ENCODE assay signal across 26 mouse cellular contexts in the genomic region with DNA sequence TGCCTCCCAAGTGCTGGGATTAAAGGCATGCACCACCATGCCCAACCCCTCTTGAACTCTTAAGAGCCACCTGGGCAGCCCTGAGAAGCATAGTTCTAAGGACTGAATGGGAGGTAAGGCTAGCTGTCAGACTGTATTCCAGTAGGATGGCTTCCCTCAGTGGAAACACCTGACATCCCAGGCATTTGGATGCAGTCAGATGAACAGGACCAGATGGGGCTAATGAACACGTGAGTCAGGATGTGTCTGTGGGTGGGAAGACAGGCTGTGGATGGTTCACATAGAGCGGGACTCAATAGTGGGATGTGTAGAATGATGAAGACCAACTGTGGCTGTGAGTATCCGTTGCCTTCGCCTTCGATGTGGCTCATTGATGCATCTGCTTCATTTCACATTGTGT.
A peak's percentile ranks its signal among the peaks of the same experiment; 100 is the strongest.
DNase-seq lines count a peak whose midpoint lies in the region; ATAC-seq and TF ChIP-seq lines count a peak whose summit lies in the region.
"Had no signal": no experiment of that assay in that cellular context is flagged by ENCODE, and none has a peak within 500 bp of the region (broad histone marks: within the 10 kb centered on the region; RNA-seq: fewer than 3 reads in every experiment).

No protein-coding gene starts in this region.

- H3K4me2 ChIP-seq in heart, embryonic 14.5 days (ENCODE audit: low read length): no peak overlapping the region
- H3K4me2 ChIP-seq in liver, embryonic 12.5 days: no peak overlapping the region
- H3K4me2 ChIP-seq in liver, embryonic 11.5 days: no peak overlapping the region
- no peak overlapping the region for H3K4me2 ChIP-seq in embryonic facial prominence, embryonic 14.5 days (ENCODE audit: low read depth, low read length)
- H3K4me2 ChIP-seq in hindbrain, postnatal 0 days (ENCODE audit: low read depth, low read length): no peak overlapping the region
- H3K4me2 ChIP-seq: embryonic facial prominence, embryonic 15.5 days; hindbrain, embryonic 14.5 days; limb, embryonic 13.5 days; lung, embryonic 14.5 days; midbrain, embryonic 12.5 days had no signal

- no peak for ATAC-seq in heart, embryonic 14.5 days (ENCODE audit: insufficient number of reproducible peaks, insufficient read depth, low FRiP score, low read depth)
- ATAC-seq in liver, embryonic 12.5 days: no peak
- ATAC-seq in liver, embryonic 11.5 days (replicated peaks; ENCODE audit: low FRiP score): no peak
- ATAC-seq in embryonic facial prominence, embryonic 14.5 days (ENCODE audit: low read depth): peak; percentile 12; the same call in 1 of the 2 replicates
- no peak for ATAC-seq in hindbrain, postnatal 0 days
- ATAC-seq: forebrain, embryonic 16.5 days had no signal

- no peak overlapping the region for H3K9ac ChIP-seq in heart, embryonic 14.5 days (ENCODE audit: low read length)
- H3K9ac ChIP-seq in liver, embryonic 12.5 days: no peak overlapping the region
- H3K9ac ChIP-seq in liver, embryonic 11.5 days (ENCODE audit: low read depth, low read length): no peak overlapping the region
- no peak overlapping the region for H3K9ac ChIP-seq in embryonic facial prominence, embryonic 14.5 days (ENCODE audit: low read depth, low read length)
- H3K9ac ChIP-seq in hindbrain, postnatal 0 days (replicated peaks; ENCODE audit: low read length): no peak overlapping the region
- H3K9ac ChIP-seq: embryonic facial prominence, embryonic 15.5 days; hindbrain, embryonic 14.5 days; limb, embryonic 13.5 days; liver, embryonic 14.5 days; lung, embryonic 14.5 days; midbrain, embryonic 12.5 days had no signal

- peak overlapping the region; percentile 25 to 33; a peak in 2 of 4 replicates for H3K27ac ChIP-seq in heart, embryonic 14.5 days (replicated peaks in 1 of 2; ENCODE audit: control insufficient read depth in 1 of 2, insufficient read depth in 1 of 2, low read depth in 2 of 2, low read length in 2 of 2)
- 0 out of 2 replicates have a peak overlapping the region, but pooled peaks have one; percentile 24 for H3K27ac ChIP-seq in liver, embryonic 12.5 days
- no peak overlapping the region for H3K27ac ChIP-seq in liver, embryonic 11.5 days (ENCODE audit: low read depth, low read length)
- no peak overlapping the region for H3K27ac ChIP-seq in embryonic facial prominence, embryonic 14.5 days (replicated peaks; ENCODE audit: low read depth, low read length)
- H3K27ac ChIP-seq in hindbrain, postnatal 0 days: no peak overlapping the region
- H3K27ac ChIP-seq: embryonic facial prominence, embryonic 15.5 days; heart, adult 2 months; hindbrain, embryonic 14.5 days; limb, embryonic 13.5 days; liver, embryonic 14.5 days; midbrain, embryonic 12.5 days had no signal

- no peaks in the 10 kb centered on the region for H3K9me3 ChIP-seq in heart, embryonic 14.5 days (ENCODE audit: control insufficient read depth, low read length)
- no peaks in the 10 kb centered on the region for H3K9me3 ChIP-seq in liver, embryonic 12.5 days (replicated peaks)
- no peaks in the 10 kb centered on the region for H3K9me3 ChIP-seq in liver, embryonic 11.5 days (ENCODE audit: control insufficient read depth, low read length)
- H3K9me3 ChIP-seq in embryonic facial prominence, embryonic 14.5 days (ENCODE audit: control insufficient read depth, low read length): no peaks in the 10 kb centered on the region
- no peaks in the 10 kb centered on the region for H3K9me3 ChIP-seq in hindbrain, postnatal 0 days (ENCODE audit: low read length)
- H3K9me3 ChIP-seq: embryonic facial prominence, embryonic 15.5 days; limb, embryonic 13.5 days; midbrain, embryonic 12.5 days had no signal

- H3K36me3 ChIP-seq in heart, embryonic 14.5 days (ENCODE audit: control insufficient read depth, insufficient read depth, low read length): no peaks in the 10 kb centered on the region
- H3K36me3 ChIP-seq in liver, embryonic 12.5 days: no peaks in the 10 kb centered on the region
- H3K36me3 ChIP-seq in liver, embryonic 11.5 days (ENCODE audit: control insufficient read depth, insufficient read depth, low read length): no peaks in the 10 kb centered on the region
- no peaks in the 10 kb centered on the region for H3K36me3 ChIP-seq in embryonic facial prominence, embryonic 14.5 days (ENCODE audit: control insufficient read depth, insufficient read depth, low read length)
- H3K36me3 ChIP-seq in hindbrain, postnatal 0 days (ENCODE audit: insufficient read depth, low read length): no peaks in the 10 kb centered on the region
- H3K36me3 ChIP-seq: embryonic facial prominence, embryonic 15.5 days; G1E; limb, embryonic 13.5 days; midbrain, embryonic 12.5 days had no signal

- no peak for TF ChIP-seq CTCF in hindbrain, postnatal 0 days (IDR thresholded peaks at IDR 0.05; ENCODE audit: low read depth)

- DNase-seq in heart, postnatal 4 days: no peak
- DNase-seq in liver, embryonic 11.5 days (ENCODE audit: low spot score): no peak
- DNase-seq in embryonic facial prominence, embryonic 14.5 days (ENCODE audit: low spot score): no peak
- no peak for DNase-seq in hindbrain, postnatal 0 days (ENCODE audit: low spot score)
- no peak for DNase-seq in embryo, embryonic 11 days
- DNase-seq: adrenal gland, adult 2 months; B cell, adult 2 months; cerebellum, adult 18-20 months; cerebellum, postnatal 14 days; gastrocnemius, postnatal 14 days; heart, adult 2 months; heart, postnatal 10 days; kidney, adult 8-10 months; kidney, postnatal 14 days; thymus, postnatal 14 days had no signal

- peaks cover 16 to 25% of the 10 kb centered on the region in 2 experiments for H3K4me1 ChIP-seq in heart, embryonic 14.5 days (ENCODE audit: control insufficient read depth in 2 of 2, insufficient read depth in 2 of 2, low read length in 2 of 2)
- H3K4me1 ChIP-seq in liver, embryonic 12.5 days: peaks cover 22% of the 10 kb centered on the region
- H3K4me1 ChIP-seq in liver, embryonic 11.5 days (replicated peaks; ENCODE audit: control insufficient read depth, insufficient read depth, low read length): peaks cover 11% of the 10 kb centered on the region
- no peaks in the 10 kb centered on the region for H3K4me1 ChIP-seq in embryonic facial prominence, embryonic 14.5 days (ENCODE audit: control insufficient read depth, insufficient read depth, low read length)
- H3K4me1 ChIP-seq in hindbrain, postnatal 0 days (ENCODE audit: insufficient read depth, low read length): no peaks in the 10 kb centered on the region
- H3K4me1 ChIP-seq: embryonic facial prominence, embryonic 15.5 days; limb, embryonic 13.5 days; midbrain, embryonic 12.5 days had no signal

- WGBS in heart, embryonic 14.5 days: 81% methylated on average over 5 of the region's 5 CpGs
- 86% methylated on average over 5 of the region's 5 CpGs for WGBS in liver, embryonic 12.5 days (ENCODE audit: insufficient replicate concordance)
- 88% methylated on average over 5 of the region's 5 CpGs for WGBS in liver, embryonic 11.5 days
- 87% methylated on average over 5 of the region's 5 CpGs for WGBS in embryonic facial prominence, embryonic 14.5 days
- WGBS in hindbrain, postnatal 0 days: 86% methylated on average over 5 of the region's 5 CpGs

- no peaks in the 10 kb centered on the region for H3K27me3 ChIP-seq in heart, embryonic 14.5 days (ENCODE audit: control insufficient read depth, insufficient read depth, low read length)
- no peaks in the 10 kb centered on the region for H3K27me3 ChIP-seq in liver, embryonic 12.5 days (replicated peaks)
- H3K27me3 ChIP-seq in liver, embryonic 11.5 days (replicated peaks; ENCODE audit: control insufficient read depth, insufficient read depth, low read length): no peaks in the 10 kb centered on the region
- no peaks in the 10 kb centered on the region for H3K27me3 ChIP-seq in embryonic facial prominence, embryonic 14.5 days (replicated peaks; ENCODE audit: control insufficient read depth, insufficient read depth, low read length)
- H3K27me3 ChIP-seq in hindbrain, postnatal 0 days (ENCODE audit: insufficient read depth, low read length): no peaks in the 10 kb centered on the region
- H3K27me3 ChIP-seq: CH12.LX; embryonic facial prominence, embryonic 15.5 days; limb, embryonic 13.5 days; midbrain, embryonic 12.5 days had no signal

- no peak overlapping the region for H3K4me3 ChIP-seq in heart, embryonic 14.5 days (ENCODE audit: control insufficient read depth in 1 of 2, insufficient read depth in 1 of 2, low read depth in 1 of 2, low read length in 2 of 2)
- H3K4me3 ChIP-seq in liver, embryonic 12.5 days: no peak overlapping the region
- no peak overlapping the region for H3K4me3 ChIP-seq in liver, embryonic 11.5 days (ENCODE audit: low read depth, low read length)
- H3K4me3 ChIP-seq in embryonic facial prominence, embryonic 14.5 days (ENCODE audit: low read depth, low read length): no peak overlapping the region
- H3K4me3 ChIP-seq in hindbrain, postnatal 0 days (ENCODE audit: low read length): no peak overlapping the region
- H3K4me3 ChIP-seq: embryonic facial prominence, embryonic 15.5 days; heart, adult 2 months; limb, embryonic 13.5 days; midbrain, embryonic 12.5 days had no signal

Comparison
In these comparisons a context has a peak if more than half of its experiments do, and no peak if none do; other contexts are left out.
1. H3K27ac ChIP-seq: peak in heart, embryonic 14.5 days (2 of 2) and liver, embryonic 12.5 days (single experiment); none in liver, embryonic 11.5 days (single experiment), embryonic facial prominence, embryonic 14.5 days (single experiment) and hindbrain, postnatal 0 days (single experiment).